Mouse (Mus musculus): ENCODE data around the gene Arhgef10l. TPM values are rescaled to one million over a fixed set of nuclear protein-coding genes. Genes with fewer than 3 reads are reported as not detected.

Arhgef10l gene
- total and polyA plus RNA-seq, 3 experiments, result 10.2 to 26.0 TPM; not detected in 1

DNA sequence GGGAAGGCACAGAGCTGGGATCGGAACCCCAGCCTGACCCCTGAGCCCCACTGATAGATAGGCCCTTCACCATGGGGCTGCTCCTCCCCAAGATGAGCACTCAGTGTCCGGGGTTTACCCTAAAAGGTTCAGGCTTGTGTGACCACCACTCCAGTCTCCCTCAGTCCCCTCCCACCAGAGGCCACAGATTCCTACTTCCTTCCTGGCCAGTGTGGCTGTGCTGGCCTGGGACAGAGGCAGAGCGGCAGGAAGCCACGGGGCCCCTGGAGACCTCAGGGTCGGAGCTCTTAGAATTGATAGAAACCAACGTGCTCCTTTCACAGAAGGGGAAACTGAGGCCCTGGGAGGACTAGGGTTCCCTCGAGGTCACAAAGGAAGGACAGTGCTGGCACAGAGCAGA is 3.4 kb downstream of the Arhgef10l start:
- Histone ChIP-seq H3K36me3 (ENCODE audit: control insufficient read depth in 1 of 2, insufficient read depth in 2 of 2, low read length in 2 of 2) (no peaks in the 10 kb centered on the region), H3K79me2 (ENCODE audit: control insufficient read depth, insufficient read depth, low read length, poor library complexity) (no peaks in the 10 kb centered on the region), H3K27ac (ENCODE audit: control insufficient read depth, low read depth, low read length) (no peak overlapping the region), H3K4me1 (ENCODE audit: control insufficient read depth in 1 of 2, insufficient read depth in 2 of 2, low read length in 2 of 2) (peaks cover 0 to 2% of the 10 kb centered on the region in 2 experiments; a peak in 1 of 4 replicates), H3K27me3 (ENCODE audit: control insufficient read depth in 1 of 2, insufficient read depth in 2 of 2, low read length in 2 of 2) (no peaks in the 10 kb centered on the region), H3K4me3 (ENCODE audit: control insufficient read depth in 1 of 2, insufficient read depth in 1 of 2, low read depth in 2 of 2, low read length in 2 of 2) (no peak overlapping the region), H3K9ac (ENCODE audit: control insufficient read depth, low read depth, low read length, poor library complexity, severe bottlenecking) (no peak overlapping the region), H3K9me3 (replicated peaks; ENCODE audit: insufficient read depth, low read length) (no peaks in the 10 kb centered on the region)
- DNase-seq (ENCODE audit: low read depth, low spot score), result no peak
- TF ChIP-seq POLR2AphosphoS2 (IDR thresholded peaks at IDR 0.05; ENCODE audit: low read length) (no peak), E2F4 (IDR thresholded peaks at IDR 0.05; ENCODE audit: borderline replicate concordance, low read depth, low read length) (no peak), MXI1 (IDR thresholded peaks at IDR 0.05; ENCODE audit: low read depth, low read length) (no peak), ZC3H11A (IDR thresholded peaks at IDR 0.05; ENCODE audit: low read depth, low read length) (no peak), MAZ (IDR thresholded peaks at IDR 0.05; ENCODE audit: low read depth, low read length) (no peak), GABPA (IDR thresholded peaks at IDR 0.05; ENCODE audit: low read depth, low read length) (no peak), USF2 (IDR thresholded peaks at IDR 0.05; ENCODE audit: borderline replicate concordance in 1 of 2, insufficient read depth in 1 of 2, low read depth in 1 of 2, low read length in 2 of 2) (no peak)

GRCm38 (mm10) chr4:140661406-140662022 is 4.3 kb downstream of the Arhgef10l start:
- DNase-seq (ENCODE audit: low read depth, low spot score), result no peak
- no peaks in the 10 kb centered on the region for H3K36me3 ChIP-seq (ENCODE audit: control insufficient read depth in 1 of 2, insufficient read depth in 2 of 2, low read length in 2 of 2)
- no peak overlapping the region for H3K4me3 ChIP-seq (ENCODE audit: control insufficient read depth in 1 of 2, insufficient read depth in 1 of 2, low read depth in 2 of 2, low read length in 2 of 2)
- no peaks in the 10 kb centered on the region for H3K27me3 ChIP-seq (ENCODE audit: control insufficient read depth in 1 of 2, insufficient read depth in 2 of 2, low read length in 2 of 2)
- no peaks in the 10 kb centered on the region for H3K9me3 ChIP-seq (replicated peaks; ENCODE audit: insufficient read depth, low read length)
- no peak overlapping the region for H3K27ac ChIP-seq (ENCODE audit: control insufficient read depth, low read depth, low read length)
- peaks cover 0 to 2% of the 10 kb centered on the region in 2 experiments; a peak in 1 of 4 replicates for H3K4me1 ChIP-seq (ENCODE audit: control insufficient read depth in 1 of 2, insufficient read depth in 2 of 2, low read length in 2 of 2)
- TF ChIP-seq POLR2AphosphoS5 (IDR thresholded peaks at IDR 0.05; ENCODE audit: borderline replicate concordance, low read depth, low read length) (no peak), NELFE (IDR thresholded peaks at IDR 0.05; ENCODE audit: low read depth, low read length) (no peak), SIN3A (IDR thresholded peaks at IDR 0.05; ENCODE audit: low read length) (no peak), TCF12 (IDR thresholded peaks at IDR 0.05; ENCODE audit: low read depth, low read length) (no peak)
- H3K9ac ChIP-seq (ENCODE audit: control insufficient read depth, low read depth, low read length, poor library complexity, severe bottlenecking), result no peak overlapping the region
- H3K79me2 ChIP-seq (ENCODE audit: control insufficient read depth, insufficient read depth, low read length, poor library complexity), result no peaks in the 10 kb centered on the region

GRCm38 (mm10) chr4:140657681-140658575 is 7.9 kb downstream of the Arhgef10l start:
- no peak overlapping the region for H3K27ac ChIP-seq (ENCODE audit: control insufficient read depth, low read depth, low read length)
- no peaks in the 10 kb centered on the region for H3K9me3 ChIP-seq (replicated peaks; ENCODE audit: insufficient read depth, low read length)
- TF ChIP-seq JUND (IDR thresholded peaks at IDR 0.05; ENCODE audit: low read depth, low read length), result no peak
- TF ChIP-seq SIN3A (IDR thresholded peaks at IDR 0.05; ENCODE audit: low read length), result no peak
- no peak for TF ChIP-seq ZNF384 (IDR thresholded peaks at IDR 0.05; ENCODE audit: low read depth, low read length)
- TF ChIP-seq BHLHE40 (IDR thresholded peaks at IDR 0.05; ENCODE audit: borderline replicate concordance, low read depth, low read length), result no peak
- no peak for TF ChIP-seq MYB (IDR thresholded peaks at IDR 0.05; ENCODE audit: low read depth, low read length)
- no peak for TF ChIP-seq UBTF (IDR thresholded peaks at IDR 0.05; ENCODE audit: borderline replicate concordance, insufficient read depth, low read depth, low read length)
- TF ChIP-seq SMC3 (IDR thresholded peaks at IDR 0.05; ENCODE audit: low read depth, low read length), result no peak
- no peak for TF ChIP-seq TAL1 (IDR thresholded peaks at IDR 0.05; ENCODE audit: low read length)
- no peak overlapping the region for H3K9ac ChIP-seq (ENCODE audit: control insufficient read depth, low read depth, low read length, poor library complexity, severe bottlenecking)
- H3K4me3 ChIP-seq (ENCODE audit: control insufficient read depth in 1 of 2, insufficient read depth in 1 of 2, low read depth in 2 of 2, low read length in 2 of 2), result no peak overlapping the region
- no peak for DNase-seq (ENCODE audit: low read depth, low spot score)
- no peaks in the 10 kb centered on the region; a peak in 1 of 4 replicates for H3K27me3 ChIP-seq (ENCODE audit: control insufficient read depth in 1 of 2, insufficient read depth in 2 of 2, low read length in 2 of 2)
- H3K36me3 ChIP-seq (ENCODE audit: control insufficient read depth in 1 of 2, insufficient read depth in 2 of 2, low read length in 2 of 2), result no peaks in the 10 kb centered on the region
- peaks cover 0 to 2% of the 10 kb centered on the region in 2 experiments; a peak in 1 of 4 replicates for H3K4me1 ChIP-seq (ENCODE audit: control insufficient read depth in 1 of 2, insufficient read depth in 2 of 2, low read length in 2 of 2)
- H3K79me2 ChIP-seq (ENCODE audit: control insufficient read depth, insufficient read depth, low read length, poor library complexity), result no peaks in the 10 kb centered on the region
